Mouse (Mus musculus) bone marrow macrophage, adult 2 months (primary cell): Measurements from ENCODE around the gene Rpl9.

ENCODE experiments used
- CTCF ChIP-seq: IDR thresholded peaks from 2 replicates; pipeline ENCODE4 v1.5.1; 2012; ENCODE audit warnings: low read depth, mild to moderate bottlenecking, low read length, moderate library complexity
- POLR2A ChIP-seq: IDR thresholded peaks from 2 replicates; pipeline ENCODE4 v1.6.1; 2012; ENCODE audit warnings: mild to moderate bottlenecking, low read depth, low read length, borderline replicate concordance

DNA sequence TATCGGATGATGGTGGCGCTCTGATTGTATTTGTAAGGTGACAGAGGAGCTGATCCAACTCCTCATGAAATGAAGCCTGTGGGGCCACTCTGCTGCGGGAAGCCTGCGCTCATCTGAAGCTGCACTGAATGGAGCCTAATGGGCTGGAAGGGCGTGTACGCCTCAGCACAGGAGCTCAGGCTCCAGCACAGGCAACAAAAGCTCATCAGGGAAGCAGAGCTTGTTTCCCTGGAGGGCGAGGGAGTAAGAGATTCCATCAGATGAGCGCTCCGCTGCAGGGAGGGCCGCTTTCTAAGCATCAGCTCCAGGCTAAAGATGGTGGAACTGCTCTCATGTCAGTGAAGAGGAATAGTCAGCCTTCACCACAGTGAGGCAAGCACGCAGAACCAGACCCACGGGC, 16.7 kb upstream of the Rpl9 start:
- TF ChIP-seq CTCF (no peak), POLR2A (no peak)
